Mouse (Mus musculus) right cerebral cortex, postnatal 36 days (tissue): ENCODE data around the gene 4930402F06Rik.

ENCODE experiments used
- DNase-seq, 2 experiments: peaks; one replicate each; pipeline ENCODE4 v3.0.0; 2022; ENCODE audit warnings: low spot score in 2 of 2, mixed read lengths in 1 of 2

The 4930402F06Rik gene

GRCm38 (mm10) chr2:35338707-35339106 is 58.3 kb downstream of the 4930402F06Rik start:
- DNase-seq: no peak

GRCm38 (mm10) chr2:35338036-35338435 is 58.9 kb downstream of the 4930402F06Rik start:
- no peak for DNase-seq

DNA sequence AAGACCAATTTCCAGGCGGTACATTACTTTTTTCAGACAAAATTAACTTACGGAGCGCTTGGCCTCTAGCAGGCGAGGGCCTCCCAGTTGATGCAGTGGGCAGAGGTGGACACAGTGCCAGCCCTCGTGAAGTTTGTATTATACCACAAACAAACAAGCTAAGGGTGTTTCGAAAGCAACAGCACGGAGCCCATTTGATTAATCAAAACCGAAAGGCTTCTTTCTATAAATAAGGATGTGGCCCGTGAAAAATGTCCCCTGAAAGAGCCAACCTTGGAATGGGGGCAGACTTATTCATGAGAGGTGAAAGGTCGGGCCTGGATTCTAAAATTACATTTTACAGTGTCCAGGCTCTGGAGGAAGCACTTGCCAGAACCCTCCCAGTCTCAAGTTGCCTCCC is 59.6 kb downstream of the 4930402F06Rik start:
- no peak for DNase-seq

- peak; percentile 93 to 94 for DNase-seq
Observed at GRCm38 (mm10) chr2:35336388-35337280, 60.3 kb downstream of the 4930402F06Rik start, which contains the start of gene Stom. TSS of gene Stom (minus strand) at chr2:35336976.

- DNase-seq: no peak
Observed at GRCm38 (mm10) chr2:35335620-35336019, 61.4 kb downstream of the 4930402F06Rik start.

GRCm38 (mm10) chr2:35333670-35334069 is 63.3 kb downstream of the 4930402F06Rik start:
- DNase-seq: no peak

GRCm38 (mm10) chr2:35331205-35331604 is 65.8 kb downstream of the 4930402F06Rik start:
- no peak for DNase-seq

GRCm38 (mm10) chr2:35329061-35329460 is 67.9 kb downstream of the 4930402F06Rik start:
- no peak for DNase-seq

DNA sequence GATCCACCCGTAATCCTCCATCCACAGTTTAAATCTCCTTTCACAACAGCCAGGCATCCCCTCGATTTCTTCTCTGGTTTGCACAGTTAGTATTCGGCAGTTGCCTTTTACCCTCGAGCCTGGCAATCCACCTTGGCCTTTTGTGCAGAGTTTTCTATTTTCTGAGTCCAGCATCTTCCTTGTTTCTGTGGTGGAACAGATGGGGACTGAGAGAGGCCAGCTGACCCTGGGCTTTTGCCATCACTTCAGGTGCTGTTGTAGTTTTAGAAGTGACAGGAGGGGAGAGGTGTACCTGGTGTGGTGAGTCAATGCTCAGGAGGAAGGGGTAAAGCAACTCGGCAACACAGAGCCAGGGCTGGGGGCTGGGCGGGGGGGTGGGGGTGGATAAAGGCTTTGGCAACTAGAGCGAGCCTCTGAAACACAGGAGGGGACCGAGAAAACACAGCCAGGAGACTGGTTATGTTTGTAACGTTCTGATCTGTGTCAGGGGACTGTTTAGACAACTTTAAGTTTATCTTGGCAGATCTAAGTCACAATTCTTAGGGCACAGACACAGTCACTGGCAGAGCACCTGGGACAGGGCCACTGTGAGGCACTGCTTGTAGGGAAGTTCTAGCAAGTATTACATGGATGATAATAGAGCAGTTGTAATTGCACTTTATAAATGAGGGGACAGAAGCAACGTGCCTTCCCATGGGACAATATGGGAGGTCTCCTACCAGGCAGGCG is 68.7 kb downstream of the 4930402F06Rik start:
- no peak for DNase-seq

- no peak for DNase-seq
Observed at GRCm38 (mm10) chr2:35327583-35327982, 69.4 kb downstream of the 4930402F06Rik start.

DNA sequence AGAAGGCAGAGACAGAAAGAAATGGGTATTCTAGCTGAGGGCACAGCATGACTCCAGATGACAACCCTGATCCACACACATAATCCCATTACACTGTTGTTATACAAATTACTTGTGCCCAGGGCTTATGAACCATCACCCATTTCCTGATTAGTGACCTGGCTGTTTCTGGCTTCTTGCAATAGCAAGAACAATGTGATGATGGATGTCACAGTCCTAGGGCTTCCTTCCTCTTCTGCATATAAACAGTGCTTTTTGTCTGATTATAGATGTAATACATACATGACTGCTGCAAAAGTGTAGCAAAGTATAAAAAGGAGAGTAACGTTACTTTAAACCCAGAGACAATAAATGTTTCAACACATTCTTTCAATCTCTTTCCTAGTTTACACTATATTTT is 70.0 kb downstream of the 4930402F06Rik start:
- no peak for DNase-seq

- no peak for DNase-seq
Observed at GRCm38 (mm10) chr2:35325930-35326329, 71.0 kb downstream of the 4930402F06Rik start.
